Mouse (Mus musculus) small intestine, adult 2 months (tissue): ENCODE measurements around the gene Ndufaf5.

Experiments
- CTCF ChIP-seq: fragments of 200-500 bp; IDR thresholded peaks from 2 replicates; pipeline ENCODE4 v1.5.1; 2012; ENCODE audit warnings: low read depth, mild to moderate bottlenecking, control low read depth, inconsistent platforms, low read length, moderate library complexity, mixed read lengths; ENCODE audit not compliant: insufficient replicate concordance, insufficient read length; ENCODE audit errors: extremely low read depth
- POLR2A ChIP-seq: fragments of 200-500 bp; IDR thresholded peaks from 2 replicates; pipeline ENCODE4 v1.6.1; 2012; ENCODE audit warnings: low read depth, mild to moderate bottlenecking, control low read depth, inconsistent platforms, low read length, moderate library complexity

DNA sequence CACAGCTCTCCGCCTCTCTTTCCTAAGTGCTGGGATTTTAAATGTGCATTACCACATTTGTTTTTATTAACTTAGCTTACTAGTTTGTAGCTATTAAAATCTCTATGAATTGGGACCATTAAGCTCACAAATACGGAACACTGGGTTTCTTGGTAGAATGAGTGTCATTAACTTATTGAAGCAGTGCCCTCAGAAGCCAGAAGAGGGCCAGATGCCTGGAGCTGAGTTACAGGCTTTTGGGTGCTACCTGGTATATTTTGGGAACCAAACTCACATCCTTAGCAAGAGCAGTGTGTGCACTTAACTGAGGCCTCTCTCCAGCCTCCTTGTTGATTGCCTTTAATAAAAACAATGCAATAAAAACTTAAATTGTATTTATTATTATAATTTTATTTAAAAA, 30.3 kb downstream of the Ndufaf5 start:
- TF ChIP-seq CTCF (no peak), POLR2A (no peak)
